ENCODE assay signal across 8 mouse cellular contexts in genomic region chr2:130176820-130177219, GRCm38 (mm10). TPM values are rescaled to one million over a fixed set of nuclear protein-coding genes. Genes with fewer than 3 reads are reported as not detected.
DNase-seq lines count a peak whose midpoint lies in the region; ATAC-seq lines count a peak whose summit lies in the region.

No protein-coding gene starts in this region.

- DNase-seq in heart, postnatal 14 days = no peak
- no peak for DNase-seq in adrenal gland, postnatal 14 days
- no peak for DNase-seq in adrenal gland, adult 8-10 months
- no peak for DNase-seq in spleen, postnatal 4 days (ENCODE audit: low spot score in 2 of 2)

- H3K4me3 ChIP-seq in heart, embryonic 11.5 days (ENCODE audit: low read depth, low read length) = 0 out of 2 replicates have a peak overlapping the region, but pooled peaks have one; percentile 77
- H3K4me3 ChIP-seq in embryonic facial prominence, embryonic 12.5 days = peak overlapping the region; percentile 97; the same call in 1 of the 2 replicates
- H3K4me3 ChIP-seq in hindbrain, embryonic 16.5 days (ENCODE audit: low read length) = no peak overlapping the region
- H3K4me3 ChIP-seq in midbrain, embryonic 13.5 days (replicated peaks) = peak overlapping the region; percentile 98

- H3K9ac ChIP-seq in heart, embryonic 11.5 days (ENCODE audit: low read depth, low read length) = no peak overlapping the region
- peak overlapping the region; percentile 99 for H3K9ac ChIP-seq in embryonic facial prominence, embryonic 12.5 days
- no peak overlapping the region; the same call in 1 of the 2 replicates for H3K9ac ChIP-seq in hindbrain, embryonic 16.5 days (ENCODE audit: low read depth, low read length)
- H3K9ac ChIP-seq in midbrain, embryonic 13.5 days (replicated peaks) = peak overlapping the region; percentile 100

- no peaks in the 10 kb centered on the region for H3K9me3 ChIP-seq in heart, embryonic 11.5 days (replicated peaks; ENCODE audit: control insufficient read depth, low read length)
- no peaks in the 10 kb centered on the region for H3K9me3 ChIP-seq in embryonic facial prominence, embryonic 12.5 days
- H3K9me3 ChIP-seq in hindbrain, embryonic 16.5 days (ENCODE audit: control insufficient read depth, low read length) = no peaks in the 10 kb centered on the region
- H3K9me3 ChIP-seq in midbrain, embryonic 13.5 days = no peaks in the 10 kb centered on the region

- H3K4me1 ChIP-seq in heart, embryonic 11.5 days (ENCODE audit: control insufficient read depth, insufficient read depth, low read length) = peaks cover 13% of the 10 kb centered on the region
- H3K4me1 ChIP-seq in embryonic facial prominence, embryonic 12.5 days = peaks cover 16% of the 10 kb centered on the region
- peaks cover 20% of the 10 kb centered on the region for H3K4me1 ChIP-seq in hindbrain, embryonic 16.5 days (ENCODE audit: control insufficient read depth, insufficient read depth, low read depth, low read length)
- H3K4me1 ChIP-seq in midbrain, embryonic 13.5 days (replicated peaks) = peaks cover 29% of the 10 kb centered on the region

- intact Hi-C loops in heart, postnatal 14 days (cut with DNase I) = no loop called here

- H3K27me3 ChIP-seq in heart, embryonic 11.5 days (ENCODE audit: control insufficient read depth, insufficient read depth, low read length) = no peaks in the 10 kb centered on the region
- no peaks in the 10 kb centered on the region for H3K27me3 ChIP-seq in embryonic facial prominence, embryonic 12.5 days
- H3K27me3 ChIP-seq in hindbrain, embryonic 16.5 days (replicated peaks; ENCODE audit: control insufficient read depth, insufficient read depth, low read length) = no peaks in the 10 kb centered on the region
- no peaks in the 10 kb centered on the region for H3K27me3 ChIP-seq in midbrain, embryonic 13.5 days

- ATAC-seq in heart, embryonic 11.5 days (replicated peaks; ENCODE audit: insufficient number of reproducible peaks, low FRiP score, low TSS enrichment) = no peak
- no peak for ATAC-seq in embryonic facial prominence, embryonic 12.5 days (ENCODE audit: insufficient number of reproducible peaks, insufficient read depth, low FRiP score, low TSS enrichment)
- no peak for ATAC-seq in hindbrain, embryonic 16.5 days
- ATAC-seq in midbrain, embryonic 13.5 days = no peak

- whole genome bisulfite sequencing in heart, embryonic 11.5 days (ENCODE audit: insufficient replicate concordance) = 69% methylated on average over 8 of the region's 8 CpGs
- 73% methylated on average over 8 of the region's 8 CpGs for WGBS in embryonic facial prominence, embryonic 12.5 days
- 77% methylated on average over 8 of the region's 8 CpGs for WGBS in hindbrain, embryonic 16.5 days
- 79% methylated on average over 8 of the region's 8 CpGs for WGBS in midbrain, embryonic 13.5 days

- H3K36me3 ChIP-seq in heart, embryonic 11.5 days (ENCODE audit: control insufficient read depth, insufficient read depth, low read length) = peaks cover 30% of the 10 kb centered on the region
- H3K36me3 ChIP-seq in embryonic facial prominence, embryonic 12.5 days = peaks cover 49% of the 10 kb centered on the region
- H3K36me3 ChIP-seq in hindbrain, embryonic 16.5 days (ENCODE audit: control insufficient read depth, insufficient read depth, low read length) = peaks cover 35% of the 10 kb centered on the region
- peaks cover 52% of the 10 kb centered on the region for H3K36me3 ChIP-seq in midbrain, embryonic 13.5 days

- peak overlapping the region; percentile 83 for H3K4me2 ChIP-seq in heart, embryonic 11.5 days
- peak overlapping the region; percentile 83 for H3K4me2 ChIP-seq in embryonic facial prominence, embryonic 12.5 days (replicated peaks)
- peak overlapping the region; percentile 84; the same call in 1 of the 2 replicates for H3K4me2 ChIP-seq in hindbrain, embryonic 16.5 days (ENCODE audit: low read length)
- peak overlapping the region; percentile 94 for H3K4me2 ChIP-seq in midbrain, embryonic 13.5 days (replicated peaks)

- no peak overlapping the region for H3K27ac ChIP-seq in heart, embryonic 11.5 days (ENCODE audit: low read depth, low read length)
- no peak overlapping the region for H3K27ac ChIP-seq in embryonic facial prominence, embryonic 12.5 days
- no peak overlapping the region for H3K27ac ChIP-seq in hindbrain, embryonic 16.5 days (ENCODE audit: low read depth, low read length)
- no peak overlapping the region for H3K27ac ChIP-seq in midbrain, embryonic 13.5 days

RNA-seq across cellular contexts. Expression of gene Snrpb, which starts 2.4 kb away (rescaled TPM):
- 455 and 479 TPM in 2 replicates for polyA plus RNA-seq in heart, embryonic 11.5 days (2014; fragmentation: Nextera tagmentation; extraction: Ambion mirVana)
- total RNA-seq in heart, postnatal 14 days (2021) = 100 to 1,000 TPM; 141 to 159 TPM
- polyA plus RNA-seq in embryonic facial prominence, embryonic 12.5 days (2016; fragmentation: Nextera tagmentation; extraction: Ambion mirVana) = 620 and 646 TPM in 2 replicates
- polyA plus RNA-seq in hindbrain, embryonic 16.5 days (2015; fragmentation: Nextera tagmentation; extraction: Ambion mirVana) = 298 and 312 TPM in 2 replicates
- polyA plus RNA-seq in midbrain, embryonic 13.5 days (2015; fragmentation: Nextera tagmentation; extraction: Ambion mirVana) = 424 and 459 TPM in 2 replicates
- total RNA-seq in adrenal gland, postnatal 14 days (2021) = 182 and 196 TPM in 2 replicates
- 100 to 1,000 TPM; 172 to 197 (median 177) TPM for total RNA-seq in adrenal gland, adult 8-10 months (2022)

RNA-seq across cellular contexts. Expression of gene Tmc2, which starts 18.2 kb away (rescaled TPM):
- polyA plus RNA-seq in heart, embryonic 11.5 days (2014; fragmentation: Nextera tagmentation; extraction: Ambion mirVana) = not detected in 2 replicates
- total RNA-seq in heart, postnatal 14 days (2021) = not detected
- not detected in 2 replicates for polyA plus RNA-seq in embryonic facial prominence, embryonic 12.5 days (2016; fragmentation: Nextera tagmentation; extraction: Ambion mirVana)
- polyA plus RNA-seq in hindbrain, embryonic 16.5 days (2015; fragmentation: Nextera tagmentation; extraction: Ambion mirVana) = not detected in 2 replicates
- polyA plus RNA-seq in midbrain, embryonic 13.5 days (2015; fragmentation: Nextera tagmentation; extraction: Ambion mirVana) = not detected in 2 replicates
- total RNA-seq in adrenal gland, postnatal 14 days (2021) = not detected in 2 replicates
- not detected for total RNA-seq in adrenal gland, adult 8-10 months (2022)

Comparison
In these comparisons a context has a peak if more than half of its experiments do, and no peak if none do; other contexts are left out.
1. H3K9ac ChIP-seq: peak in embryonic facial prominence, embryonic 12.5 days (single experiment) and midbrain, embryonic 13.5 days (single experiment); none in heart, embryonic 11.5 days (single experiment) and hindbrain, embryonic 16.5 days (single experiment).
2. Peak in every context shown above with its lines, with median percentiles within 50 percentile points of each other: H3K4me2 ChIP-seq.